Mouse (Mus musculus) thymus, adult 2 months (tissue): ENCODE measurements at regions not wholly inside any gene's neighbourhood (a gene's known extent, or its start where the extent isn't known, plus 50 kb on each side); places are given as distances from the start of the nearest gene placed in this dataset.

Experiments
- CTCF ChIP-seq: fragments of 200-500 bp; IDR thresholded peaks from 2 replicates; pipeline ENCODE4 v1.5.1; 2012; ENCODE audit warnings: mild to moderate bottlenecking, control low read depth, low read length, moderate library complexity, borderline replicate concordance; ENCODE audit not compliant: control insufficient read depth, poor library complexity, insufficient read depth; ENCODE audit errors: extremely low read depth
- POLR2A ChIP-seq: fragments of 200-500 bp; IDR thresholded peaks from 2 replicates; pipeline ENCODE4 v1.6.1; 2012; ENCODE audit warnings: mild to moderate bottlenecking, low read length, control low read depth, moderate library complexity; ENCODE audit not compliant: control insufficient read depth, poor library complexity, insufficient read depth; ENCODE audit errors: extremely low read depth

GRCm38 (mm10) chr8:8794711-8795110 lies 104.4 kb upstream of the Arglu1 start:
- no peak for TF ChIP-seq CTCF
- TF ChIP-seq POLR2A = no peak
